Comparison of ENCODE assay signal across 8 mouse cellular contexts in genomic region chr11:62602619-62603311, GRCm38 (mm10). TPM values are rescaled to one million over a fixed set of nuclear protein-coding genes. Genes with fewer than 3 reads are reported as not detected.
DNase-seq lines count a peak whose midpoint lies in the region; ATAC-seq and TF ChIP-seq lines count a peak whose summit lies in the region.

No protein-coding gene starts in this region.

- peaks cover 14 to 52% of the 10 kb centered on the region in 2 experiments for H3K4me1 ChIP-seq in CH12.LX (ENCODE audit: control insufficient read depth in 1 of 2, insufficient read depth in 2 of 2)
- H3K4me1 ChIP-seq in forebrain, embryonic 11.5 days (replicated peaks; ENCODE audit: control insufficient read depth, insufficient read depth, low read length): peaks cover 18% of the 10 kb centered on the region
- H3K4me1 ChIP-seq in heart, postnatal 0 days (ENCODE audit: control insufficient read depth, insufficient read depth): peaks cover 12% of the 10 kb centered on the region
- H3K4me1 ChIP-seq in liver, embryonic 16.5 days (ENCODE audit: control insufficient read depth, low read depth, low read length): peaks cover 27% of the 10 kb centered on the region
- H3K4me1 ChIP-seq in neural tube, embryonic 13.5 days (replicated peaks): peaks cover 57% of the 10 kb centered on the region
- peaks cover 2% of the 10 kb centered on the region; the same call in 1 of the 2 replicates for H3K4me1 ChIP-seq in testis, adult 2 months (ENCODE audit: control insufficient read depth, insufficient read depth, low read length)

- peak overlapping the region; percentile 68 to 90 (median 69) for H3K4me3 ChIP-seq in CH12.LX (replicated peaks in 1 of 3; ENCODE audit: low read depth in 2 of 3, low read length in 2 of 3, poor library complexity in 1 of 3)
- H3K4me3 ChIP-seq in forebrain, embryonic 11.5 days (ENCODE audit: low read depth, low read length): peak overlapping the region; percentile 97
- H3K4me3 ChIP-seq in heart, postnatal 0 days (ENCODE audit: low read depth, low read length): peak overlapping the region; percentile 80
- peak overlapping the region; percentile 88 for H3K4me3 ChIP-seq in liver, embryonic 16.5 days (ENCODE audit: low read depth, low read length)
- H3K4me3 ChIP-seq in neural tube, embryonic 13.5 days: peak overlapping the region; percentile 94
- H3K4me3 ChIP-seq in testis, adult 2 months (ENCODE audit: control insufficient read depth, low read depth, low read length): peak overlapping the region; percentile 99

- dilution Hi-C loops in CH12.LX (cut with MboI; ENCODE audit: extremely low pct_ligation_motif_present, extremely low pct_unique_long_range_greater_than_20kb, low sequenced_read_pairs): no loop called here

- H3K9me3 ChIP-seq in CH12.LX (replicated peaks; ENCODE audit: low read length): no peaks in the 10 kb centered on the region
- H3K9me3 ChIP-seq in forebrain, embryonic 11.5 days (ENCODE audit: control insufficient read depth, low read length): no peaks in the 10 kb centered on the region
- H3K9me3 ChIP-seq in heart, postnatal 0 days (replicated peaks; ENCODE audit: control insufficient read depth, low read length): no peaks in the 10 kb centered on the region
- no peaks in the 10 kb centered on the region for H3K9me3 ChIP-seq in liver, embryonic 16.5 days (replicated peaks; ENCODE audit: control insufficient read depth, low read length)
- H3K9me3 ChIP-seq in neural tube, embryonic 13.5 days: no peaks in the 10 kb centered on the region

- H3K27ac ChIP-seq in CH12.LX (ENCODE audit: insufficient read depth, low read depth): peak overlapping the region; percentile 92
- H3K27ac ChIP-seq in forebrain, embryonic 11.5 days (ENCODE audit: low read depth, low read length): peak overlapping the region; percentile 87
- H3K27ac ChIP-seq in heart, postnatal 0 days (ENCODE audit: low read depth): peak overlapping the region; percentile 88
- H3K27ac ChIP-seq in liver, embryonic 16.5 days (ENCODE audit: low read length): peak overlapping the region; percentile 96
- H3K27ac ChIP-seq in neural tube, embryonic 13.5 days (replicated peaks): peak overlapping the region; percentile 95
- H3K27ac ChIP-seq in testis, adult 2 months (ENCODE audit: control insufficient read depth, insufficient read depth, low read depth, low read length): peak overlapping the region; percentile 98

- H3K36me3 ChIP-seq in CH12.LX (replicated peaks in 1 of 2; ENCODE audit: control insufficient read depth in 1 of 2, insufficient read depth in 1 of 2, low read length in 1 of 2): peaks cover 71 to 83% of the 10 kb centered on the region in 2 experiments
- H3K36me3 ChIP-seq in forebrain, embryonic 11.5 days (ENCODE audit: control insufficient read depth, insufficient read depth, low read length): peaks cover 13% of the 10 kb centered on the region
- H3K36me3 ChIP-seq in heart, postnatal 0 days (replicated peaks; ENCODE audit: control insufficient read depth, insufficient read depth, low read length): peaks cover 38% of the 10 kb centered on the region
- H3K36me3 ChIP-seq in liver, embryonic 16.5 days (ENCODE audit: control insufficient read depth, insufficient read depth): peaks cover 37% of the 10 kb centered on the region
- peaks cover 38% of the 10 kb centered on the region for H3K36me3 ChIP-seq in neural tube, embryonic 13.5 days
- peaks cover 4% of the 10 kb centered on the region for H3K36me3 ChIP-seq in testis, adult 2 months (ENCODE audit: control insufficient read depth, insufficient read depth, low read length)

- peak overlapping the region; percentile 68; the same call in 1 of the 2 replicates for H3K4me2 ChIP-seq in CH12.LX (ENCODE audit: insufficient read depth, low read depth, poor library complexity, severe bottlenecking)
- H3K4me2 ChIP-seq in forebrain, embryonic 11.5 days (ENCODE audit: low read depth, low read length, severe bottlenecking): peak overlapping the region; percentile 81
- H3K4me2 ChIP-seq in heart, postnatal 0 days (ENCODE audit: low read depth, low read length): peak overlapping the region; percentile 81
- peak overlapping the region; percentile 80 for H3K4me2 ChIP-seq in liver, embryonic 16.5 days (ENCODE audit: low read depth, low read length)
- H3K4me2 ChIP-seq in neural tube, embryonic 13.5 days: peak overlapping the region; percentile 96

- H3K79me2 ChIP-seq in CH12.LX (replicated peaks; ENCODE audit: control insufficient read depth, extremely low read depth, insufficient read depth, poor library complexity, severe bottlenecking): peaks cover 28% of the 10 kb centered on the region

- H3K9ac ChIP-seq in CH12.LX (ENCODE audit: insufficient read depth, low read depth): peak overlapping the region; percentile 99
- peak overlapping the region; percentile 99 for H3K9ac ChIP-seq in forebrain, embryonic 11.5 days (ENCODE audit: low read length)
- peak overlapping the region; percentile 73 for H3K9ac ChIP-seq in heart, postnatal 0 days (replicated peaks; ENCODE audit: low read depth, low read length)
- H3K9ac ChIP-seq in liver, embryonic 16.5 days (ENCODE audit: low read depth, low read length): peak overlapping the region; percentile 94
- peak overlapping the region; percentile 99 for H3K9ac ChIP-seq in neural tube, embryonic 13.5 days

- peak; percentile 99 for DNase-seq in CH12.LX (ENCODE audit: extremely low read depth)
- DNase-seq in c-Kit-positive CD71-positive TER-119-negative erythroid progenitor cells, embryonic 14.5 days (ENCODE audit: low read depth): peak; percentile 96
- peak; percentile 99 for DNase-seq in forebrain, embryonic 11.5 days (ENCODE audit: low spot score)
- DNase-seq in heart, postnatal 0 days (ENCODE audit: low spot score): peak; percentile 98
- DNase-seq in kidney, postnatal 4 days: peak; percentile 95 to 98

- TF ChIP-seq EP300 in CH12.LX (IDR thresholded peaks at IDR 0.05; ENCODE audit: low read length): no peak; the same call in 1 of the 2 replicates
- TF ChIP-seq EP300 in heart, postnatal 0 days (IDR thresholded peaks at IDR 0.05; ENCODE audit: low read depth): peak; percentile 90; the same call in 1 of the 2 replicates

- peak; percentile 93 for ATAC-seq in forebrain, embryonic 11.5 days (replicated peaks; ENCODE audit: low FRiP score)
- peak; percentile 96 for ATAC-seq in heart, postnatal 0 days (ENCODE audit: insufficient read depth, low read depth)
- ATAC-seq in liver, embryonic 16.5 days (ENCODE audit: low read depth): peak; percentile 90
- peak; percentile 94 for ATAC-seq in neural tube, embryonic 13.5 days (ENCODE audit: low read depth)

- TF ChIP-seq CTCF in CH12.LX (conservative IDR thresholded peaks at IDR 0.05 in 1 of 2, IDR thresholded peaks at IDR 0.05 in 1 of 2; ENCODE audit: low read depth in 2 of 2, low read length in 2 of 2): no peak
- TF ChIP-seq CTCF in heart, postnatal 0 days (IDR thresholded peaks at IDR 0.05; ENCODE audit: low read depth): peak; percentile 7; the same call in 1 of the 2 replicates
- no peak for TF ChIP-seq CTCF in testis, adult 2 months (IDR thresholded peaks at IDR 0.05; ENCODE audit: control insufficient read depth, insufficient read depth, insufficient replicate concordance, low read depth, low read length)

- under 1% methylated on average over 58 of the region's 58 CpGs for WGBS in forebrain, embryonic 11.5 days
- whole genome bisulfite sequencing in heart, postnatal 0 days: under 1% methylated on average over 58 of the region's 58 CpGs
- under 1% methylated on average over 58 of the region's 58 CpGs for WGBS in liver, embryonic 16.5 days (ENCODE audit: insufficient replicate concordance)
- under 1% methylated on average over 58 of the region's 58 CpGs for WGBS in neural tube, embryonic 13.5 days

- no peaks in the 10 kb centered on the region for H3K27me3 ChIP-seq in CH12.LX (replicated peaks)
- no peaks in the 10 kb centered on the region for H3K27me3 ChIP-seq in forebrain, embryonic 11.5 days (ENCODE audit: control insufficient read depth, insufficient read depth, low read length)
- no peaks in the 10 kb centered on the region for H3K27me3 ChIP-seq in heart, postnatal 0 days (ENCODE audit: control insufficient read depth, insufficient read depth, low read length)
- no peaks in the 10 kb centered on the region for H3K27me3 ChIP-seq in liver, embryonic 16.5 days (ENCODE audit: control insufficient read depth, insufficient read depth, low read depth, low read length)
- no peaks in the 10 kb centered on the region for H3K27me3 ChIP-seq in neural tube, embryonic 13.5 days
- no peaks in the 10 kb centered on the region for H3K27me3 ChIP-seq in testis, adult 2 months (ENCODE audit: control insufficient read depth, insufficient read depth, low read length)

- TF ChIP-seq POLR2A in CH12.LX (IDR thresholded peaks at IDR 0.05; ENCODE audit: low read depth, low read length): peak; percentile 99
- peak; percentile 100 for TF ChIP-seq POLR2A in testis, adult 2 months (IDR thresholded peaks at IDR 0.05; ENCODE audit: control insufficient read depth, low read depth, low read length)

- in situ Hi-C loops in CH12.LX (cut with MboI; ENCODE audit: low pct_ligation_motif_present, low pct_unique_long_range_greater_than_20kb, low sequenced_read_pairs): no loop called here

- no peak for TF ChIP-seq RAD21 in CH12.LX (IDR thresholded peaks at IDR 0.05; ENCODE audit: low read depth, low read length)

RNA-seq across cellular contexts. Expression of gene Trpv2, which starts 28.5 kb away (rescaled TPM):
- total RNA-seq in CH12.LX (2012; rRNA removed) (58.7 and 59.3 TPM in 2 replicates), CH12.LX (2014; rRNA removed) (36.0 and 39.2 TPM in 2 replicates)
- polyA plus RNA-seq in CH12.LX (2012; ENCODE audit: insufficient read length, low read depth): 42.3 and 46.2 TPM in 2 replicates
- 3.0 and 3.1 TPM in 2 replicates for polyA plus RNA-seq in forebrain, embryonic 11.5 days (2014; fragmentation: Nextera tagmentation; extraction: Ambion mirVana)
- 6.4 and 7.7 TPM in 2 replicates for total RNA-seq in heart, postnatal 0 days (2014; rRNA removed; ENCODE audit: low replicate concordance)
- 2.6 and 3.0 TPM in 2 replicates for polyA plus RNA-seq in heart, postnatal 0 days (2015; fragmentation: Nextera tagmentation; extraction: Ambion mirVana)
- 5.0 and 5.7 TPM in 2 replicates for polyA plus RNA-seq in liver, embryonic 16.5 days (2015; fragmentation: Nextera tagmentation; extraction: Ambion mirVana)
- 23.1 and 25.0 TPM in 2 replicates for polyA plus RNA-seq in neural tube, embryonic 13.5 days (2015; fragmentation: Nextera tagmentation; extraction: Ambion mirVana)
- polyA plus RNA-seq in testis, adult 2 months (2012; rRNA removed): 0.67 and 0.97 TPM in 2 replicates

RNA-seq across cellular contexts. Expression of gene Lrrc75a, which starts 45.6 kb away (rescaled TPM):
- total RNA-seq in CH12.LX (2012; rRNA removed) (2.9 and 12.6 TPM in 2 replicates), CH12.LX (2014; rRNA removed) (1.3 and 1.6 TPM in 2 replicates)
- 1.8 and 2.7 TPM in 2 replicates for polyA plus RNA-seq in CH12.LX (2012; ENCODE audit: insufficient read length, low read depth)
- 14.3 and 20.7 TPM in 2 replicates for polyA plus RNA-seq in forebrain, embryonic 11.5 days (2014; fragmentation: Nextera tagmentation; extraction: Ambion mirVana)
- total RNA-seq in heart, postnatal 0 days (2014; rRNA removed; ENCODE audit: low replicate concordance): 33.6 and 33.9 TPM in 2 replicates
- 9.3 and 9.6 TPM in 2 replicates for polyA plus RNA-seq in heart, postnatal 0 days (2015; fragmentation: Nextera tagmentation; extraction: Ambion mirVana)
- 0.72 and 1.0 TPM in 2 replicates for polyA plus RNA-seq in liver, embryonic 16.5 days (2015; fragmentation: Nextera tagmentation; extraction: Ambion mirVana)
- 8.5 and 8.9 TPM in 2 replicates for polyA plus RNA-seq in neural tube, embryonic 13.5 days (2015; fragmentation: Nextera tagmentation; extraction: Ambion mirVana)
- 6.8 and 8.0 TPM in 2 replicates for polyA plus RNA-seq in testis, adult 2 months (2012; rRNA removed)

RNA-seq across cellular contexts. Expression of gene Mmgt2, which starts 45.7 kb away (rescaled TPM):
- total RNA-seq in CH12.LX (2012; rRNA removed) (47.9 and 60.7 TPM in 2 replicates), CH12.LX (2014; rRNA removed) (41.2 and 49.2 TPM in 2 replicates)
- polyA plus RNA-seq in CH12.LX (2012; ENCODE audit: insufficient read length, low read depth): 61.4 and 65.9 TPM in 2 replicates
- polyA plus RNA-seq in forebrain, embryonic 11.5 days (2014; fragmentation: Nextera tagmentation; extraction: Ambion mirVana): 37.8 and 41.1 TPM in 2 replicates
- 11.1 and 36.0 TPM in 2 replicates for total RNA-seq in heart, postnatal 0 days (2014; rRNA removed; ENCODE audit: low replicate concordance)
- polyA plus RNA-seq in heart, postnatal 0 days (2015; fragmentation: Nextera tagmentation; extraction: Ambion mirVana): 38.9 and 40.6 TPM in 2 replicates
- 6.9 and 9.0 TPM in 2 replicates for polyA plus RNA-seq in liver, embryonic 16.5 days (2015; fragmentation: Nextera tagmentation; extraction: Ambion mirVana)
- polyA plus RNA-seq in neural tube, embryonic 13.5 days (2015; fragmentation: Nextera tagmentation; extraction: Ambion mirVana): 21.4 and 25.6 TPM in 2 replicates
- polyA plus RNA-seq in testis, adult 2 months (2012; rRNA removed): 5.2 and 8.6 TPM in 2 replicates

RNA-seq across cellular contexts. Expression of gene Ubb, which starts 51.8 kb away (rescaled TPM):
- 2,030 and 2,098 TPM in 2 replicates for total RNA-seq in CH12.LX (2012; rRNA removed)
- total RNA-seq in CH12.LX (2014; rRNA removed): 929 and 1,092 TPM in 2 replicates
- 1,487 and 1,562 TPM in 2 replicates for polyA plus RNA-seq in CH12.LX (2012; ENCODE audit: insufficient read length, low read depth)
- 3,283 and 3,484 TPM in 2 replicates for polyA plus RNA-seq in forebrain, embryonic 11.5 days (2014; fragmentation: Nextera tagmentation; extraction: Ambion mirVana)
- 704 and 828 TPM in 2 replicates for total RNA-seq in heart, postnatal 0 days (2014; rRNA removed; ENCODE audit: low replicate concordance)
- 1,871 and 2,053 TPM in 2 replicates for polyA plus RNA-seq in heart, postnatal 0 days (2015; fragmentation: Nextera tagmentation; extraction: Ambion mirVana)
- polyA plus RNA-seq in liver, embryonic 16.5 days (2015; fragmentation: Nextera tagmentation; extraction: Ambion mirVana): 1,628 and 1,645 TPM in 2 replicates
- polyA plus RNA-seq in neural tube, embryonic 13.5 days (2015; fragmentation: Nextera tagmentation; extraction: Ambion mirVana): 4,310 and 4,558 TPM in 2 replicates
- polyA plus RNA-seq in testis, adult 2 months (2012; rRNA removed): 5,144 and 5,757 TPM in 2 replicates

Comparison
In these comparisons a context has a peak if more than half of its experiments do, and no peak if none do; other contexts are left out.
1. Peak in every context shown above with its lines: DNase-seq, ATAC-seq, H3K4me3 ChIP-seq and H3K27ac ChIP-seq.